Mouse (Mus musculus) v-Abl transformed pro-B cells (cell line): ENCODE results near the gene Skida1.

Experiments used
- in situ Hi-C, 2 experiments: fragments of 400-800 bp; cut with MboI; formaldehyde crosslinking; loops; one replicate each; pipeline ENCODE4 v1.15.1; 2025; ENCODE audit not compliant: unreplicated experiment in 2 of 2

Skida1 gene

GRCm38 (mm10) chr2:18045143-18045780, 3.6 kb downstream of the Skida1 start:
- in situ Hi-C loops: loop anchor here in 1 of 2 experiments (5.0 to 25.0 kb wide), 2 partner anchors 52 to 317 kb away; no protein-coding TSS in a partner anchor

GRCm38 (mm10) chr2:18041199-18041885, 7.5 kb downstream of the Skida1 start:
- in situ Hi-C loops: loop anchor here in 1 of 2 experiments (25.0 kb wide), 1 partner anchor 321 kb away; no protein-coding TSS in a partner anchor

GRCm38 (mm10) chr2:18040347-18041160, 8.3 kb downstream of the Skida1 start:
- in situ Hi-C loops: loop anchor here in 1 of 2 experiments (25.0 kb wide), 1 partner anchor 322 kb away; no protein-coding TSS in a partner anchor

GRCm38 (mm10) chr2:18039566-18040290, 9.1 kb downstream of the Skida1 start:
- in situ Hi-C loops: loop anchor here in 1 of 2 experiments (25.0 kb wide), 1 partner anchor 323 kb away; no protein-coding TSS in a partner anchor

- in situ Hi-C loops: loop anchor here in 1 of 2 experiments (25.0 kb wide), 1 partner anchor 323 kb away; no protein-coding TSS in a partner anchor
These were observed 9.9 kb downstream of the Skida1 start for GRCm38 (mm10) chr2:18038895-18039371.

GRCm38 (mm10) chr2:18038141-18038752, 10.6 kb downstream of the Skida1 start:
- in situ Hi-C loops: loop anchor here in 1 of 2 experiments (25.0 kb wide), 1 partner anchor 324 kb away; no protein-coding TSS in a partner anchor

GRCm38 (mm10) chr2:18037491-18037890, 11.4 kb downstream of the Skida1 start, which contains the start of gene A930004D18Rik:
Gene A930004D18Rik, minus strand, starts transcription at chr2:18037737.
- in situ Hi-C loops: loop anchor here in 1 of 2 experiments (25.0 kb wide), 1 partner anchor 325 kb away; no protein-coding TSS in a partner anchor

- in situ Hi-C loops: loop anchor here in 1 of 2 experiments (25.0 kb wide), 1 partner anchor 328 kb away; no protein-coding TSS in a partner anchor
These were observed 14.2 kb downstream of the Skida1 start for GRCm38 (mm10) chr2:18034371-18035250.

- in situ Hi-C loops: loop anchor here in 1 of 2 experiments (25.0 kb wide), 1 partner anchor 329 kb away; no protein-coding TSS in a partner anchor
These were observed 15.4 kb downstream of the Skida1 start for GRCm38 (mm10) chr2:18033166-18034108.

GRCm38 (mm10) chr2:18032538-18032895, 16.3 kb downstream of the Skida1 start:
- in situ Hi-C loops: loop anchor here in 1 of 2 experiments (25.0 kb wide), 1 partner anchor 330 kb away; no protein-coding TSS in a partner anchor

GRCm38 (mm10) chr2:18031831-18032537, 16.9 kb downstream of the Skida1 start:
- in situ Hi-C loops: loop anchor here in 1 of 2 experiments (25.0 kb wide), 1 partner anchor 330 kb away; no protein-coding TSS in a partner anchor

GRCm38 (mm10) chr2:18031271-18031821, 17.5 kb downstream of the Skida1 start:
- in situ Hi-C loops: loop anchor here in 1 of 2 experiments (25.0 kb wide), 1 partner anchor 331 kb away; no protein-coding TSS in a partner anchor

- in situ Hi-C loops: loop anchor here in 1 of 2 experiments (25.0 kb wide), 1 partner anchor 332 kb away; no protein-coding TSS in a partner anchor
These were observed 18.3 kb downstream of the Skida1 start for GRCm38 (mm10) chr2:18030581-18030980.

GRCm38 (mm10) chr2:18029656-18030055, 19.2 kb downstream of the Skida1 start:
- in situ Hi-C loops: loop anchor here (5.0 to 25.0 kb wide), 5 partner anchors 178 to 645 kb away; partner anchors contain the start of genes Bmi1 (in 1 of the 2) and Commd3 (in 1 of the 2)
